Mouse (Mus musculus) cerebellum, adult 9-11 months (tissue): ENCODE measurements around the gene Sec24d.

Source experiments
- DNase-seq: peaks from one replicate; pipeline ENCODE4 v3.0.0; 2022

Gene Sec24d

DNA sequence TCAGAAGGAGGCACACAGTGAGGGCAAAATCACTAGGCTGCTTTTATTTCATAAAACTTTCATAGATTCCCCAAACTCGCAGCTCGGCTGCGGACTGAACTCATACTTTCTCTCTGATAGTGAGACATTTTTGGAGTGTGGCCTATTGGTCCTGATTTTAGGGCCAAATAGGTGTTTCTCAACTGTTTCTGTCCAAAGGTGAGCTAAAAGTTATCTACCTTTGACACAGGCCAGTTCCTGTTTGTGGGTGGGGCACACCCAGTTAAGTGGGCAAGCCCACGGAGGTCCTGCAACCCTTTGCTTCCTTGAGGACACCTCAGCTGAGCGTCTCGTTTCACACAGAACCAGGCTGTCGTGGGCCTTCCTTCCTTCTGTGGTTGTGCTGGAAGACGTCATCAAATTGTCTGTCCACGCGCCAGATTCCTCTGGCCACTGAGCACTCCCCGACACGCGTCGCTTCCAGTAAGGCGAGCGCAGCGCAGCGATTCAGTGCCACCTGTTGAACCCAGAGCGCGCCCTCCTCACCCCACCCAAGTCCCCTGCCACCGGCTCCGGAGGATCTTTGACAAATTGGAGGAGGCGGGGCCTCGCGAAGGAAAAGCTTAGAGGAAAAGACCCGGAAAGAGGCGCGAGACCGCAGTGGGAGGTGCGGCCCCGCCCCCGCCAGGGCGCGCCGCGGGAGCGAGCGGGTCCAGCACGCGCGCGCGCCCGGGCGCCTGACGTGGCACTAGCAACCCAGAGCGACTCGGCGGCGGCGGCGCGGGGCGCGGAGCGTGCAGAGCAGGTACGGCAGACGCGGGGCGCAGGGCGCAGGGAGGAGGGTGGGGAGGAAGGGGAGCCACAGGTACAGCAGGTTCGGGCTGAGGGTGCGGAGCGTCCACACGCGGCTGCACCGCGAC lies at the start of gene Sec24d:
Sec24d (plus strand) TSS at position 703 of the 899 bp plus-strand sequence.
- peak; percentile 76 for DNase-seq

DNA sequence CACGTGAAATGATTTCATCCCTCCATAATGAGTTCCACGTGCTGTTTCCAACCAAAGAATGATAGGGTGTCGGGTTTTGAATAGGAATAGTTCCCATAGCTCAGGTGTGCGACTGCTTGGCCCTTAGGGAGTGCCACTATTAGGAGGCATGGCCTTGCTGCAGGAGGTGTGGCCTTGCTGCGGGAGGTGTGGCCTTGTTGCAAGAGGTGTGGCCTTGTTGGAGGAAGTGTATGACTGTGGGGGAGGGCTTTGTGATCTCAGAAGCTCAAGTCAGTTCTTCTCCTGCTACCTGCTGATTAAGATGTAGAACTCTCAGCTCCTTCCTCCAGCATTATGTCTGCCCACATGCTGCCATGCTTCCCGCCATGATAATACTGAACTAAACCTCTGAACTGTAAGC lies 48.6 kb upstream of the Sec24d start:
- DNase-seq, result no peak

GRCm38 (mm10) chr3:123227276-123227675 lies 40.0 kb upstream of the Sec24d start:
- DNase-seq, result no peak

GRCm38 (mm10) chr3:123231639-123232038 lies 35.6 kb upstream of the Sec24d start:
- no peak for DNase-seq

DNA sequence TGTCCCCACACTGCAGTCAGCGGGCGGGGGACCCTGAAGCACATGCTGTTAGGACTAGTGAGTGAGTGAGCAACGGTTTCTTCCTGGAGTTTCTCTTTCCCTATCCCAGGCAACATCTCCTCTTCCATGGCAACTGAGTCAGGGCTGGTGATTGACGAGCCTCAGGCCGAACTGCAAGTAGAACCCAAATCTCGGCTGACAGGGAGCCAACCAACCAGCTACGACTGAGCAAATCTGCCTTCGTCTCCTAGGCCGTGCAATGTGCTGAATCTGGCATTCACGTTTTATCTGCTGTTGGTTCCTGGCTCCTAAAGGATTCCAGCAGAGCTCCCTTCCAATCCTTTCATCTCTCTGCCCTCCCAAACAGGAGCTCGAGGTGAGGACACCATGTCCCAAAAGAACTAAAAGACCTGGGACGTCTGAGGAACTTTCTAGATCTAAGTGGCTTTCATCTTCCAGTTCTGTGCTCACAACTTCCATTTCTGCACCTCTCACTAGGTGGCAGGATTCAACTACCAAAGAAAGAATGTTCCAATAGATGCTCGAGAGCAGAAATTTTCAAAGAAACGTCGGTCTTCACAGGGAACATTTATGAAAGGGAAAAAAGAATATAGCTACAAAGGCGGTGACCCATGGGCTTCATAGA lies 32.9 kb upstream of the Sec24d start:
- DNase-seq, result no peak

GRCm38 (mm10) chr3:123235495-123235894 lies 31.8 kb upstream of the Sec24d start:
- DNase-seq, result no peak

DNA sequence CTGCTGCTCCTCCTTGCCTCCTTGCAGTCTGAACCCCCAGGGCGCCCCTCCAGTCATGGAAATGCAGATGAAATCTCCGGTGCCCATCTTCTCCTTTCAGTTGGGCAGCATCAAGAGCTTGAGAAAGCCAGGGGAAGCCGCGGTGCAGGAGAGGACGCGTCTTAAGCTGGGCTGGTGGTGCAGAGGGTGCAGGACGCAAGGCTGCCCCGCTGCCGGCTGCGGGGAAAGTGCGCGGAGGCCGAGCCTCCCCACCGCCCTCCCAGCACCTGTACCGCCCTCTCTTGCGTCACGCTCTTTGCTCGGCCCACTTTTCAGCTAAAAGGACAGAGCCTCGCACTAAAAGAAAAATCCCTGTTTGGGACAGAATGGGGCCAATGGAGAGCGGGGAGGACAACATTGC lies 31.3 kb upstream of the Sec24d start, which contains the start of gene Synpo2:
Synpo2 (minus strand) TSS at position 229 of the 400 bp plus-strand sequence.
- peak; percentile 7 for DNase-seq

DNA sequence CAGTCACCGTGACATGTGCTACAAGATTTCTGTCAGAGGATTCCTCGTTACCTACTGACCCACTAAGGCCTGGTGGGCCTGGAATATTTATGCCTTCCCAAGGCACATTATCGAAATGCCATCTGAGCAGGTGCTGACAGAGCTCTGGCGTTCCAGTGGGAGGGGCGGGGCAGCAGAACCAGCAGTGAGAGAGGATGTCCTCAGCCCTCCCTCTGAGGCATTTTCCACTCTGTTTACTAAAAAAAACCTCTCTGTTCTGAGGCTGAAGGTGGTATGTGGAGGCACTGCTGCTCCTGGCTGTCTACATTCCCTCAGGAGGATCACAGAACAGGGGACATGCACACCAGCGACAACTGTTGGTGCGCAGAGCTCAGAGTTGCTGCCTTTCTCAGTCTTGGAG lies 30.2 kb upstream of the Sec24d start:
- DNase-seq, result no peak

DNA sequence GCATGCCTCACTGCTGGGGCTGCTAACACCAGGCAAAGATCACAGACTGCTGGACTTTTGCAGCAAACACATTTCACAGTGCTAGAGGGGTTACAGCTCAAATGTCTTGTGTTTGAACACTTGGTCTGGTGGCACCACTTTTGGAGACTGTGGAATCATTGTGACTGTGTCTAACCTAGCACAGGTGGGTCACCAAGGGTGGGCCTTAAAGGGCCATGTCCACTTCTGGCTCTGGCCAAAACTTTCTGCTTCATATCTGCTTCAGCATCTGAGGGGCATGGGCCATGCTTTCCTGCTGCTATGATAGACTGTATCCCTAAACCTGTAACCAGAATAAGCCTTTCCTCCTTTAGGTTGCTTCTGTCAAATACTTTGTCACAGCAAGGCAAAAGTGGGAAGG lies 29.8 kb upstream of the Sec24d start:
- no peak for DNase-seq

DNA sequence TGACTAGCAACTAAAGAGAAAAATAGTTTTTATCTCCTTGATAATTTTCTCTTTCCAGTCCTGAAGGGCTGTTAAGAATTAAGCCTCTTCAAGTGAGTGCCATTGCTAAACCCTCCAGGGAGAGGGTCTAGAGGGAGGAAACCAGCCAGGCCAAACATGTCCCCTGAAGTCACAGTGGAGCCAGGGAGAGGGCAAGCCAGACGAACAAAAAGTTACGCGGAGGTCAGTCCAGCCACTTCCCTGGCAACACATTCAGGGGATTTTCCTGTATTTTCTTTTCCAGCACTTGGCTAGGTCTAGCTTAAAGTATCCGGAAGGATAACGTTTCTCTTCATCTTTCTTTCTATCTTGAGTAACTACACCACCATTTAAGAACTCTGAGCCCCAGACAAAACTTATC lies 22.9 kb upstream of the Sec24d start:
- DNase-seq, result no peak

DNA sequence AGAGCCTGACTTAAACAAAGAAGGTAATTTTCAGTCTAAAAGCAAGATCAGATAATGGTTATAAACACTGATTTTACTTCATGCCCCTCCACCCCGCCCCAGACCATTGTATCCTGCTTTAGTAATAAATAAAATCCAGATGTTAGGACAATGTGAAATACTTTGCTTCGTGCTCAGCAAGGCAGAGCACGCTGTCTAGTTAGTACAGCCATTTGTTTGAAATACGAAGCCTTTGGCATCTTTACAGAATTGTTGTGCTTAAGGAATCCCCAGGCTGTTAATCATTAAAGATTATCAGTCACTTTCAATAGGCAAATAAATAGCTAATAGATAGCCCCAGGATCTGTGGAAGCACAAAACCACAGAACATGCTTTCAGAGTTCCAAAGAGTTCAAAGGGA lies 21.6 kb upstream of the Sec24d start:
- DNase-seq, result no peak

- no peak for DNase-seq
Observed at GRCm38 (mm10) chr3:123256181-123257101, 10.8 kb upstream of the Sec24d start.

DNA sequence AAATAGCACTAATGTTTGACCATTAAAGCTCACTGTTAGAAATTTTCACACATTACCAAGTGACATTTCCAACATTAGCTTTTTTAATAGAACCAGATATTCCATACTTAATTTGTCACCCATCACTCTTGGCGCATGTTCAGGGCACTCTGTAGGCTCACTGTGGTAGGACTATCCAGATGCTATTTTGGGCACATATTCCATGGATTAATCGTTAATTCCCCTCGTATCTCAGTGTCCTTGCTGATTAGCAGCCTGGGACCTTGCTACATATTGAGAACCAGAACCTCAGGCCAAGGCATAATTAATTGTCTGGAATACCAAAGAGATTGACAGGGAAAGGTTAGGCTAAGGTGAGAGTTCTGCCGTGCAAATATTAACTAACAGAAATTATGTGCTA lies 8.5 kb upstream of the Sec24d start:
- no peak for DNase-seq

- DNase-seq, result peak; percentile 7
Observed at GRCm38 (mm10) chr3:123264706-123265105, 2.5 kb upstream of the Sec24d start.

DNA sequence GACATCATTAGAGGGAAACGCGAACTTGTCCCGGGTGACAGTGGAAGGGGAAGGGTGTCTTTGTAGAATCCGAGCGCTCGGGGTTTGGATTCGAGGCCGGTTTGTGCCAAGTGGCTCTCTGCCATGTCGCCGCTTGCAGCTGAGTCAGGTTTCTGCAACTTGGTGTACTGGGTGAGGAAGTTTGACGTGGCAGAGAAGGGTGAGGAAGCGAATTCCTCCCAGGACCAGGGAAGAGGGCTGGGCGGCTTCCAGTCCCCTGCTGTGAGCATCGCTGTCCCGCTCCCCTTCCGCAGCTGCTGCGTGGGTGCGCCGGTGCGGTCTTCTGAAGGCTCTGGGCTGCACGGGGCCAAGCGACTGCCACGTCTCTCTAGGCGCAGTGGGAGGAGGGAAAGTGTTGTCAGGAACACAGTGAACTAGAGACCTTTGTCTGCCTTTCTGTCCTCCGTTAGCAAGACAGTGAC lies 516 bp downstream of the Sec24d start:
- peak; percentile 60 for DNase-seq

GRCm38 (mm10) chr3:123282866-123283615 lies 15.8 kb downstream of the Sec24d start:
- no peak for DNase-seq

DNA sequence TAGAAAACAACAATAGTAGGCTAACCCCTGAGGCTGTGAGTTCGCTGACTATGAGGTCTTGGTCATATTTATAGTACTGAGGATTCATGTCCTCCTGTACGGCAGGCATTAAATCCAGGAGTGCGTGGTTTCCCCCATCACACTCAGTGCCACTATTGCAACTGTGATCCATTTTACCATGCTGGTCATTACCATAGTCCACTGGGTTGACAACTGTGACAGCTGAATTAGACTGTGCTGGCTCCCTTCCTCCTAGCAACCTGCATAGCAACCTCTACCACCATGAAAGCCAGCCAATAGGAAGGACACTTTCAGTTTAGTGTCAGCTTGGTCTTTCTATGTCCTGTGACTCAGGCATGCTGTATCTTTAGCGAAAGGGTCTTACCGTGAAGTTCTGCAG lies 17.0 kb downstream of the Sec24d start:
- DNase-seq, result no peak

GRCm38 (mm10) chr3:123285649-123286048 lies 18.4 kb downstream of the Sec24d start:
- no peak for DNase-seq

- DNase-seq, result no peak
Observed at GRCm38 (mm10) chr3:123288856-123289570, 21.8 kb downstream of the Sec24d start.

- DNase-seq, result no peak
Observed at GRCm38 (mm10) chr3:123291670-123292069, 24.4 kb downstream of the Sec24d start.

DNA sequence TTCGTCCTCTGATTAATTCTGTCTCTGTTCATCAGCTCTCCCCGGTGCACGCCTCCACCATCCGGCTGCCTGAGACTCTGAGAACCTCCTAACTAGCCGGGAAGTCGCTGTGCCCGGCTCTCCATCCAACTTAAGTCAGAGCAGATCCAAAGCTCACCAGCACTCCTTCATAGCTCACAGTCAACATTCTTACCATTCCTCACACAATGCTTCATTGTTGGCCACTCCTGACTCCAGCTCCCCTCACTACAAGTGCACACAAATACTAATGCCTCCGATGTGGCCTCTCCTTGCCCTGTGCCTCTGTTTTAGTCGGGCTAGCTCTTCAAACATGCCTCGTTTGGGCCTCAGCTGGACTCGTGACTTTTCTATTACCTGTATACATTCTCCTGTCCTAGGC lies 29.4 kb downstream of the Sec24d start:
- no peak for DNase-seq

GRCm38 (mm10) chr3:123298283-123298682 lies 31.0 kb downstream of the Sec24d start:
- DNase-seq, result peak; percentile 74
